Mouse (Mus musculus): ENCODE measurements at regions not wholly inside any gene's neighbourhood (a gene's known extent, or its start where the extent isn't known, plus 50 kb on each side); places are given as distances from the start of the nearest gene placed in this dataset.
A peak's percentile ranks its signal among the peaks of the same experiment; 100 is the strongest.
"Not testable (repeated sequence)": the region's sequence is repeated elsewhere in the genome, so short reads cannot be mapped to it uniquely, and the experiment has no call there.

GRCm38 (mm10) chr14:46594151-46594550 lies 166.2 kb upstream of the Cdkn3 start:
- DNase-seq (ENCODE audit: low read depth, low spot score), result no peak

DNA sequence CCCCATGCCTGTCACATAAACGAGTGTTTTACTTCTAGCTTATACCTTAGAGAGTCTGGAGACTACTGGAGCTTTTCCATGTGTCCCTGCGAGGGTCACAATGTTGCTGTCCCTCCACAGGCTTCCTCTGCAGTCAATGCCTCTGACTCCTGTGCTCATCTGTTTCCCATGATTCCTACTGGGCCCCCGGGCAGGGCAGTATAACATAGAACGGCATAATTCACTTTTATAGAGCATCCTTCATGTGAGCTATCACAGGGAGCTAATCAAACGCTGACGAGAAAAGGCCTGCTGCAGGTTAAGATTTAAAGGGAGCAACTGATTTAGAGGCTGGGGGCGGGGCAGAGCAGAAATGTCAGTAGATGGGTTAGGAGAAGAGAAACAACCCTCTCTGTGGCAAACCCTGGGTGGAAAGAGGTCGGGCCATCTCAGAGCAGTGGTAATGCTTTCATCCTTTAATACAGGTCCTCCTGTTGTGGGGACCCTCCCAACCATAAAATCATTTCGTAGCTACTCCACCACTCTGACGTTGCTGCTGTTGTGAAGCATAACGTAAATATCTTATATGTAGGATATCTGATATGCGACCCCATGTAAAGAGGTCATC lies 168.5 kb upstream of the Cdkn3 start:
- DNase-seq (ENCODE audit: low read depth, low spot score), result no peak

GRCm38 (mm10) chr14:46591211-46591610 lies 169.1 kb upstream of the Cdkn3 start:
- no peak for DNase-seq (ENCODE audit: low read depth, low spot score)

- no peak for DNase-seq (ENCODE audit: low read depth, low spot score)
Measured at GRCm38 (mm10) chr14:46586093-46586492, 174.2 kb upstream of the Cdkn3 start.

- DNase-seq (ENCODE audit: low read depth, low spot score), result peak; percentile 27
Measured at GRCm38 (mm10) chr14:46578051-46579000, 182.0 kb upstream of the Cdkn3 start.

GRCm38 (mm10) chr14:46575889-46576288 lies 184.5 kb upstream of the Cdkn3 start:
- DNase-seq (ENCODE audit: low read depth, low spot score), result no peak

DNA sequence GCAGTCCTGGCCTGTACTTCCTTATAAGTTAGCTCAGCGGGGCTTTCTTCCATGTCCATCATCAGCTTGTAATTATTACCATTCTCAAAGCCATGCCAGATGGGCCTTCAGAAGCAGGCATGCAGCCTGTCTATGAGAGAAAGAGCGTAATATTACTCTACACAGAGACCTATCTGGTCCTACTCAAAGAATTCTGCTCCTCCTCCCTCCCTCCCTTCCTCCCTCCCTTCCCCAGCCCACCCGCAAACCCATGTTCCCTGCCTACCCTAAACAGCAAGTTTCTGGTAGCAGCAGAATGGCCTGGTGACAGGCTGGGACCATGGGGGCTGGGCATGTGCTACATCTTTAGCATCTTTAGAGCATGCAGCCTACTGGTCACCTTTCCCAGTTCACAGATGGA lies 184.9 kb upstream of the Cdkn3 start:
- no peak for DNase-seq (ENCODE audit: low read depth, low spot score)

DNA sequence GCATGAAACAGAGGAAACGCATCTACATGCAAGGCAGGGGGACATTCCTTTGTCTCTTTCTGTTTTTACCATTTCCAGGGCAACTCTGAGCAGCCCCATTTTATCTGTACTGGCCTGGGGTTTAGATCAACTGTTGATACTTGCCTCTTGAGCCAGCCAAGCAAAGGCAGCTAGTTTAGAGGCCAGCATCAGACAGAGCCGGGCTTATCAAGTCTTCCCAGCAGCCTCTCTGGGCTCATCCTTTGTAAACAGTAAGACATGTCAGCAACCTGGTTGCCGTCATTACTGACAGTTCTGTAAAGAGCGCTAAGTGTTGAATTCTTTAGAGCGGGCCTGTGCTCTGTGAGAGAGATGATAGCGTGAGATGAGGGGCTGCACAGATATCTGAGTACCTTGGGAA lies 182.9 kb upstream of the Bmp4 start:
- no peak for DNase-seq (ENCODE audit: low read depth, low spot score)

GRCm38 (mm10) chr14:46572972-46573371 lies 182.5 kb upstream of the Bmp4 start:
- not testable (repeated sequence) for DNase-seq (ENCODE audit: low read depth, low spot score)

DNA sequence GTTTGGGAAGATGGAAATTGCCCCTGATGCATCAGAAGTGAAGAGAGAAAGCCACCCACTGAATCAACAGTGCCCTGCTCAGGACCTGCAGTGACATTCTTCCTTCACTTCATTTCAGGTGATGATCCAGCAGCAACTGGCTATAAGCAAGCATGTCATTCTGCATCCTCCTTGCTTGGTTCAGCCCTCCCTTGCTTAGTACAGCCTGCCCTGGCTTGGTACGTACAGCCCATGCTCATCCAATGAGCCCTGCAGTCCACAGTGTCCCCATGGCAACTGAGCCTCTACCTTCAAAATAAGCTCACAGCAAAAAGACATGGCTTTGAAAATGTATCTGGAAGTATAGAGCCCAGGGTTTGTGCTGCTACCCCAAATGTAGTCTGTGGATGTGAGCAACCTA lies 181.4 kb upstream of the Bmp4 start:
- DNase-seq (ENCODE audit: low read depth, low spot score), result no peak

DNA sequence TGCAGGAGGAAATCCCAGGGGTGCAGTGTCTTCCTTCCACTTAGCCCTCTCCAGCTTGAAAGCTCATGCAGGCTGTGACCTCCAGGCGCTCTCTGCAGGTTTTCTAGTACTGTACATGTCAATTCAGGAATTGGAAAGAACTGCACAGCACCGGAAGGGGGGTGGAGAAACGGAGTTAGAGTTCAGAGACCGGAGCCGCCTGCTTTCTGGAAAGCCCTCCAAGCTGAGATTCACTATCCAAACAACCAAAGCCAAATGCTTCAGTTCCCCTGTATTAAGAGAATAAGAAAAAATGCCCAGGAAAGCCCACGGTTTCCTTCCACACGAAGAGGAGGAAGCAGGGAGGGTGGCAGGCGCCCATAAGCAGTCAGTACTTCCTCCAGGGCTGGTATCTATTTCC lies 178.8 kb upstream of the Bmp4 start:
- DNase-seq (ENCODE audit: low read depth, low spot score), result peak; percentile 21

- no peak for DNase-seq (ENCODE audit: low read depth, low spot score)
Measured at GRCm38 (mm10) chr14:46567411-46567780, 176.9 kb upstream of the Bmp4 start.

GRCm38 (mm10) chr14:46566681-46567410 lies 176.4 kb upstream of the Bmp4 start:
- no peak for DNase-seq (ENCODE audit: low read depth, low spot score)

- DNase-seq (ENCODE audit: low read depth, low spot score), result peak; percentile 78
Measured at GRCm38 (mm10) chr14:46564998-46565397, 174.5 kb upstream of the Bmp4 start.

- DNase-seq (ENCODE audit: low read depth, low spot score), result no peak
Measured at GRCm38 (mm10) chr14:46562016-46562415, 171.5 kb upstream of the Bmp4 start.

- no peak for DNase-seq (ENCODE audit: low read depth, low spot score)
Measured at GRCm38 (mm10) chr14:46553239-46553638, 162.8 kb upstream of the Bmp4 start.

- DNase-seq (ENCODE audit: low read depth, low spot score), result no peak
Measured at GRCm38 (mm10) chr14:46546146-46546545, 155.7 kb upstream of the Bmp4 start.

DNA sequence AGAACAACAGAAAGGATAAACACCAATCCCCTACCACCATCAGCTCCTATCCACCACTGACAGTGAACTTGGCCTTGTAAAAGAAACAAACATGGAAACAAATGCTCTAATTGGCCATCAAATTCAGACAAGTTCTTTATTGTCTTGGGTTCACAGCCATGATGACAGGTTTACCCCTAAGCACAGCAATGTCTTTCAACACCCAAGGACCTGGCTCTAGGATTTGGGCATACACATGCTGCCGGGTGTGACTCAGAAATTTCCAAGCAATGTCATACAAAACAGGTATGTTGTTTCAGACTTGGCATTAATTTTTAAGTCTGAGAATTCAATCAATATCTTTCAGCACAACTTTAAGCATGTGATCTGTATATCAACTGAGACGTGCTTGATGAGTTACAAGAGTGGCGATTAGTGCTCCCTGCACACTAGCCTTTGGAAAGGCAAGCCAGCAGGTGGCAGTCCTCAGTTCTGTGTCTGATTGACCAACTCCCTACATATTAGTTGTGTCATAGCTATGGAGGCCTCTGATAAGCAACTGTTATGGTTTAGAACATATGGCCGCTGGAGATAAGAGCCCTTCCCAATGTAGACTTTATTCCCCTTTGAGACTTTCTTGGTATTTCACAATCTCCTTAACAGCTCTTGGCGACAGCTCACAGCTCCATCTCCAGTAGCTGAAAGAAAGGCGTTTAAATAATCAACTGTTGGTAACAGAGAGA lies 149.2 kb upstream of the Bmp4 start:
- no peak for DNase-seq (ENCODE audit: low read depth, low spot score)

GRCm38 (mm10) chr14:46536002-46536762 lies 145.7 kb upstream of the Bmp4 start:
- DNase-seq (ENCODE audit: low read depth, low spot score), result no peak

DNA sequence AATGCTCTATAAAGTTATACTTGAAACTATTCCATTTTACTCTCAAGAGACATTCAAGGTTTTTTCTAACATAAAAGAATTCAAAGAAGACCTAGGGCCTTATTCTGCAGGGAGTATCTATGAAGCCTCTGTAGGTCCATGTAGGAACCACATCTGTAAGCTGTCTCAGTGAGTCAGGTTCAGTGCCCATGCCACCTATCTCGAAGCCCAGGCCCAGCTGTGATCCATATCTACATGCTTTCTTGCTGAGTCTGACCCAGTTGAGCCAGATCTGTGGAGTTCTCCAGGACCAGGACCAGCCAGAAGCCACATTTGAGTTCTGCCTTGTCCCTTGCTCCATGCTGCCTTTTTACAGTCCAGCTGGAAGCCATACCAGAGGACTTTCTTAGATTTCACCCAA lies 142.2 kb upstream of the Bmp4 start:
- DNase-seq (ENCODE audit: low read depth, low spot score), result no peak

DNA sequence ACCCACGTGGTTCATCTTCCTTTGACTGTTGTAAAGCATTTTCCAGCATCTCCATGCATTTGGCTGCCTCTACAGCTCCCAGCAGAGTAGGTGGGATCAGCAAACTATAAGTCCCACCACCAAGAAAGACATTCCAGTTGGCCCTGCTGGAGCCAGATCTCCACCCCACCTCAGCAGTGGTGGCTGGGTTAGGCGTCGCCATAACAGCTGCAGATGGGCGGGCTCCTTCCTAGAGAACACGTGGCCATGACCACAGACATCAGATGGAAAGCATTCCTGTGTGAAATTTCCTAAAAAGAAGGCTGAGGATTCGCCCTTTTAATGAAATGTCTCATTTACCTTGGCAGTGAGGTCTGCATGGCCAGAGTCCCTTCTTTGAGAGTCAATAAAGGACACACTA lies 140.0 kb upstream of the Bmp4 start:
- no peak for DNase-seq (ENCODE audit: low read depth, low spot score)

Data from ZHBTc4 (cell line).